Mouse (Mus musculus) megakaryocyte, embryonic 14.5 days (primary cell): ENCODE measurements around the gene Glis1. TPM values are rescaled to one million over a fixed set of nuclear protein-coding genes. Genes with fewer than 3 reads are reported as not detected.

Experiments
- H3K27me3 ChIP-seq: replicated peaks from 2 replicates; pipeline ENCODE3; 2012; ENCODE audit warnings: inconsistent platforms
- H3K36me3 ChIP-seq: replicated peaks from 2 replicates; pipeline ENCODE3; 2012; ENCODE audit warnings: low read length, inconsistent platforms, mixed read lengths
- H3K4me1 ChIP-seq: 2 replicates; pipeline ENCODE4 v1.6.1; 2012; ENCODE audit warnings: inconsistent platforms
- H3K4me3 ChIP-seq: replicated peaks from 2 replicates; pipeline ENCODE3; 2012; ENCODE audit warnings: moderate library complexity, mild to moderate bottlenecking, inconsistent platforms
- H3K9me3 ChIP-seq: 2 replicates; pipeline ENCODE4 v1.6.1; 2012; ENCODE audit warnings: inconsistent platforms
- FLI1 ChIP-seq: IDR thresholded peaks from 2 replicates; pipeline ENCODE4 v1.6.1; 2012; ENCODE audit warnings: low read length, inconsistent platforms, mixed read lengths
- GATA1 ChIP-seq: IDR thresholded peaks from 3 replicates; pipeline ENCODE4 v1.6.1; 2012; ENCODE audit warnings: mixed read lengths, low read length, inconsistent platforms, borderline replicate concordance
- polyA plus RNA-seq: library from polyadenylated mRNA; stranded (reverse); fragments of >175 nt; gene quantifications from 2 replicates; pipeline ENCODE4 v1.2.3, GENCODE M21; 2012; ENCODE audit warnings: low replicate concordance; ENCODE audit not compliant: insufficient read depth

Glis1 gene
- polyA plus RNA-seq, 1 experiment = 0.68 TPM

- Histone ChIP-seq H3K27me3 (peaks cover 43% of the 10 kb centered on the region), H3K9me3 (no peaks in the 10 kb centered on the region), H3K4me3 (no peak overlapping the region), H3K36me3 (no peaks in the 10 kb centered on the region), H3K4me1 (peaks cover 2% of the 10 kb centered on the region; the same call in 1 of the 2 replicates)
- TF ChIP-seq FLI1 = no peak
- TF ChIP-seq GATA1 = no peak
These were observed 7.8 kb upstream of the Glis1 start for GRCm38 (mm10) chr4:107426631-107427030.

GRCm38 (mm10) chr4:107432717-107433116 lies 1.7 kb upstream of the Glis1 start:
- Histone ChIP-seq H3K9me3 (0 out of 2 replicates have a peak, but pooled peaks cover 3% of the 10 kb centered on the region), H3K4me3 (no peak overlapping the region), H3K4me1 (peaks cover 21% of the 10 kb centered on the region), H3K36me3 (no peaks in the 10 kb centered on the region), H3K27me3 (peaks cover 74% of the 10 kb centered on the region)
- TF ChIP-seq GATA1 (no peak), FLI1 (no peak)

DNA sequence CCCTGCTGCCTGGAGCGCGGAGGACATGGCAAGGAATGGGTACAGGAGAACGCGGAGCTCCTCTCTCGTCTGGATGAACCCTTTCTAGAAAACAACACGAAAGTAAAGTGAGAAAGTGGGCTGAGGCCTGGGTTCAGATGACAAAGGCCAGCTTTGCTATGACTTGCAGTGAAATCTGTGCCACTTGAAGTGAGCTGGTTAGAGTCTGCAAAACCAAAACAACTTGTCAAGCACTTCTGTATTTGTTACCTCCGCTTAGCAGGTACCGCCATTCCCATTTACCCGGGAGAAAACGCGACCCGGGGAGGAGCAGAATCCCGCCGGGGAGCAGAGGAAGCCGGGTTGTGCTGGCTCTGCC lies 414 bp upstream of the Glis1 start:
- 0 out of 2 replicates have a peak, but pooled peaks cover 3% of the 10 kb centered on the region for H3K9me3 ChIP-seq
- peaks cover 21% of the 10 kb centered on the region for H3K4me1 ChIP-seq
- peaks cover 78% of the 10 kb centered on the region for H3K27me3 ChIP-seq
- no peaks in the 10 kb centered on the region for H3K36me3 ChIP-seq
- H3K4me3 ChIP-seq = peak overlapping the region; percentile 89
- TF ChIP-seq FLI1 (no peak), GATA1 (no peak)

DNA sequence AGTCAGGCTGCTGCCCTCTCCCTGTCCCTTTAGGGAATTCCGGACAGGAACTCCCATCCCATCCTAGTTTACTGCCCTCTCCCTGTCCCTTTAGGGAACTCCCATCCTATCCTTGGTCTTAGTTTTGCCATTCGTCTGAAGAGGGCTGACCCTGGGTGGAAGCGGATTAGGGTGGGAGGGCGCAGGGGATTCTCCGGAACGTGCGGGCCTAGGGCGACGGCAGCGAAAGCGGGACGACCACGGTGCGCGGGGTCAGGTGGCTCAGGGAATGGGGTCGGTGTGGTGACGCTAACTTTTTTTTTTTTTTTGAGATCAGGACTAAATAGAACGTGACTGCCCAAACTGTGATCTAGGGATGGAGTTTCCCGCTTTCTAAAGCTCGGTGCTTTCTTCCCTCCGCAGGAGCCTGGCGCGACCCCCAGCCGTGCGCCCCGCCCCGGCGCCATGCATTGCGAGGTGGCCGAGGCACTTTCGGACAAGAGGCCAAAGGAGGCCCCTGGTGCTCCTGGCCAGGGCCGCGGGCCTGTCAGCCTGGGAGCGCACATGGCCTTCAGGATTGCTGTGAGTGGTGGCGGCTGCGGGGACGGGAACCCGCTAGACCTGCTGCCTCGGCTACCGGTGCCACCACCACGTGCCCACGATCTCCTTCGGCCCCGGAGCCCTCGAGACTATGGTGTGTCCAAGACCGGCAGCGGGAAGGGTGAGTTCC lies 1.0 kb downstream of the Glis1 start:
- 0 out of 2 replicates have a peak, but pooled peaks cover 3% of the 10 kb centered on the region for H3K9me3 ChIP-seq
- H3K4me3 ChIP-seq = peak overlapping the region; percentile 89
- no peaks in the 10 kb centered on the region for H3K36me3 ChIP-seq
- peaks cover 85% of the 10 kb centered on the region for H3K27me3 ChIP-seq
- H3K4me1 ChIP-seq = peaks cover 23% of the 10 kb centered on the region
- TF ChIP-seq GATA1 (no peak), FLI1 (no peak)

- Histone ChIP-seq H3K9me3 (0 out of 2 replicates have a peak, but pooled peaks cover 3% of the 10 kb centered on the region), H3K27me3 (peaks cover 88% of the 10 kb centered on the region), H3K4me1 (peaks cover 32% of the 10 kb centered on the region), H3K4me3 (no peak overlapping the region), H3K36me3 (no peaks in the 10 kb centered on the region)
- TF ChIP-seq FLI1 (no peak), GATA1 (no peak)
These were observed 2.1 kb downstream of the Glis1 start for GRCm38 (mm10) chr4:107436476-107436875.

DNA sequence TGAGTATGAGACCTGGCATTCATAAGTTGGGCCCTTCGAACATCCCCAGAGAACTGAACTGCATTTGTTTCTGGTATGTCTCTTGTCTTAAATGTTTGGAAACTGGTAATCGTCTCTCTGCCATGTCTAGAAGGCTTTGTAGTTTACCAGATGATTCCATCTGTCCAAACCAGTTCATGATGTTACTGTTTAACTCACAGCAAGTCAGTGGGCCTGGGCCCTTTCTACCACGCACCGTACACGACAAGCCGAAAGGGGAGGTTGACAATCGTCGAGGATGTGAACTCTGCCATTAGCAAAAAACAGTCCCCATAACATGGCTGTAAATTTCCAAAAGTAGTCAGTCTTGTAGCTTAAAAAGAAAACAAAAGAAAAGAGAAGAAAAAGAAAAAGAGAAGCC lies 4.3 kb downstream of the Glis1 start:
- H3K9me3 ChIP-seq = 0 out of 2 replicates have a peak, but pooled peaks cover 3% of the 10 kb centered on the region
- H3K27me3 ChIP-seq = peaks cover 95% of the 10 kb centered on the region
- H3K4me1 ChIP-seq = peaks cover 32% of the 10 kb centered on the region

DNA sequence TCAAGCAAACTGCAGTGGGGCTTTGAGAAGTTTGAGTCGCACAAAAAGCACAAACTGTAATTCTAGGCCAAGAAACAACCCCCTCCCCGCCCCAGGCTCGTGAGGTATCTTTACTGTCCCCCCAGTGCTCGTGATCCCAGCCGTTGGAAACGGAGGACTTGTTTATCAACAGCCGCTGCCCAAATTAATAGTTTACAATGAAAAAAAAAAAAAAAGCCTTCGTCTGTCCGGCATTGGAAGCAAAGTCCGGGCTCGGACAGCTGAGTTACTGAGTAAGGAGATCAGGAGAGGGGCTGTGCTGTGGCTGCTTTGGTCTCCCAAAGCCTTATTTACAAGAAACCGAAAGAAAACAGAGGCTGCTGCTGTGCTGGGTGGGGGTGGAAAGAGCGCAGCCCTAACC lies 5.9 kb downstream of the Glis1 start:
- TF ChIP-seq FLI1 = no peak
- no peak for TF ChIP-seq GATA1
- Histone ChIP-seq H3K27me3 (peaks cover 95% of the 10 kb centered on the region), H3K9me3 (peaks cover 12% of the 10 kb centered on the region), H3K4me3 (peak overlapping the region; percentile 86), H3K4me1 (peaks cover 16% of the 10 kb centered on the region), H3K36me3 (no peaks in the 10 kb centered on the region)

More for the DNA sequence above, 4.3 kb downstream of the Glis1 start:
- Histone ChIP-seq H3K4me3 (no peak overlapping the region), H3K36me3 (no peaks in the 10 kb centered on the region)
- TF ChIP-seq GATA1 (no peak), FLI1 (no peak)

DNA sequence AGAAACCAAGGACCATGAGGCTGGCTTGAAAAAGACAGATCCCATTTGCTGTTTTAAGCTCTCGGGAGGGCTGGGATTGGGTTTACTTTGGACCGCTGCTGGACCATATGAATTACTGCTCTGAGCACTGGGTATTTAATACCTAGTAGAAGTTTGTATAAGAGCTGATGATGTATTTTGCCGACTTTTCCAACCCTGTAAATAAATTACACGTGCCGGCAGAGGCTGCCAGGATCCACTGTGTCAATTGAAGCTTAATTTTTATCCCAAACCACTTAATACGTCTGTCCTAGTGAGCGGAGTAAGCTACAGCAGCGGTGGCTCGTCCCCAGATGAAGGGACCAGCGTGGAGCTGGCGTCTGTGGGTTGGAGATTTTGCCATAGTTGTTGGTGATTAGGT lies 7.9 kb downstream of the Glis1 start:
- peaks cover 94% of the 10 kb centered on the region for H3K27me3 ChIP-seq
- TF ChIP-seq GATA1 (no peak), FLI1 (no peak)
- H3K36me3 ChIP-seq = no peaks in the 10 kb centered on the region
- H3K9me3 ChIP-seq = peaks cover 11% of the 10 kb centered on the region
- H3K4me1 ChIP-seq = peaks cover 11% of the 10 kb centered on the region
- H3K4me3 ChIP-seq = no peak overlapping the region

GRCm38 (mm10) chr4:107442891-107443483 lies 8.6 kb downstream of the Glis1 start:
- H3K36me3 ChIP-seq = no peaks in the 10 kb centered on the region
- H3K4me3 ChIP-seq = no peak overlapping the region
- peaks cover 11% of the 10 kb centered on the region for H3K4me1 ChIP-seq
- H3K27me3 ChIP-seq = peaks cover 90% of the 10 kb centered on the region
- H3K9me3 ChIP-seq = peaks cover 11% of the 10 kb centered on the region
- TF ChIP-seq GATA1 (no peak), FLI1 (no peak)

- TF ChIP-seq GATA1 (no peak), FLI1 (no peak)
- Histone ChIP-seq H3K4me1 (peaks cover 11% of the 10 kb centered on the region), H3K4me3 (no peak overlapping the region), H3K36me3 (no peaks in the 10 kb centered on the region), H3K27me3 (peaks cover 88% of the 10 kb centered on the region), H3K9me3 (peaks cover 11% of the 10 kb centered on the region)
These were observed 9.2 kb downstream of the Glis1 start for GRCm38 (mm10) chr4:107443621-107444020.
